Mouse (Mus musculus) telencephalon, adult 2 months (tissue): ENCODE data around the gene Tbc1d30.

Experiments used
- DNase-seq: peaks from one replicate; pipeline ENCODE4 v3.0.0-alpha.2; 2011; ENCODE audit warnings: low read depth, low spot score

Gene Tbc1d30

DNA sequence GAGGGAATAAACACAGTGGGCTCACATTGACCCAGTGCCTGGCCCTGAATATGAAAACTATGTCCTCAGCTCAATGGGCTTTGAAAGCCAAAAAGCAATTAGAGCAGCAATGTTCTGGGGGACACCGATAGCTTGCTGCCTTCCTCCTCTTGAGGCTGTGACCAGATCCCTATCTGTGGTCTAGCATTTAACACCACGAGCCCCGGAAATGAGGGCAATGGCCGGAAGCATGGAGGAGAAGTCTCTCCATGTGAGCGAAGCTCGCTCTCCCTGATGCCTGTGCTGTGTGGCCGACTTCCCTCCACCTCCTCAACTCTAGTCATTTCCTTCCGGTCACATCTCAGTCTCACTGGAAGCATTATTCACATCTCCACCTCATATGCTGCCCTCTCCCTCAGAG, 82.3 kb downstream of the Tbc1d30 start:
- DNase-seq = no peak

DNA sequence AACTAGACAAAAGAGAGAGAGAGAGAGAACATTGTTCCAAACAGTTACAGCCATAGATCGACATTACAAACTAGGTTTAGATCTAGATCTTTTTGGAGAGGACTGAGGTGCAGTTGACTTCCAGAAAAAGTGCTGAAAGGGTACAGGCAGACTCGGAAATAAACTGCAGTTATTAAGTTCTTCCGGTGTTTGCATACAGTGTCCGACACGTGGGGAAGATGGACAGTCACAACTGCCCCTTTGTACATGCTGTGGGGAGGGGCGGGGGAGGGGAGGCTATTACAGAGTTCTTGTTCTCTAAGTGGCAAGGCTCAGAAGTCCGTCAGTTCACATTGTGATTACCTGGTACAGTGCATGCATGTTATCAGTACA, 86.9 kb downstream of the Tbc1d30 start:
- no peak for DNase-seq

DNA sequence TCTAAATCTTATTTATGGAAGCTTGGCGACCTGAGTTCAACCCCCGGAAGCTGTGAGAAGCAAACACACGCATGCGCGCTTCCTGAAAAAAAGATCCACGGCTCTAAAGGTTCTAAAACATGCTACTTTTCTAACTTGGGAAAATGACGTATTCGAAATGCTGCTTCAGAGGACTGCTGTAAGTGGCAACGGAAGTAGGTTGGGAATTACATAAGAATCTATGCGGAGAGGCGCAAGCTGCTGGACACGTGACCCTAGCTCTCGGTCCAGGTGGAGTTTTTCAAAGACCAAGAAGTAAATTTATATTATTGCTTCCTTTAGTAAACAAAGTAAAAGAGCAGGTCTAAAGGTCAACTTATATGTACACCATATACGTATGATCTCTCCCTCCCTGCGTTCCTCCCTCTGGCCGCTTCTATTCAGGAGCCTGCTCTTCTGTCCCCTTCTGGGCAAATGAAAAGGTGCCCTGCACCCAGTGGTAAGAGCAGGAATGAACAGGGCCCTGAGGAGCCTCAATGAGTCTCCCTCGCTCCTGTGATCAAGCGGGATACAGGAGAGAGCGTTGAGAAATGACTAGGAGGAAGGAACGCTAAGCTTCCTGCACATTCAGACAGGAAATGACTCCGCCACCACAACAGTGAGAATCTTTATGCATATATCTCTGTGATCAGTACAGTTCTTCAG, 87.4 kb downstream of the Tbc1d30 start:
- DNase-seq = peak; percentile 84

DNA sequence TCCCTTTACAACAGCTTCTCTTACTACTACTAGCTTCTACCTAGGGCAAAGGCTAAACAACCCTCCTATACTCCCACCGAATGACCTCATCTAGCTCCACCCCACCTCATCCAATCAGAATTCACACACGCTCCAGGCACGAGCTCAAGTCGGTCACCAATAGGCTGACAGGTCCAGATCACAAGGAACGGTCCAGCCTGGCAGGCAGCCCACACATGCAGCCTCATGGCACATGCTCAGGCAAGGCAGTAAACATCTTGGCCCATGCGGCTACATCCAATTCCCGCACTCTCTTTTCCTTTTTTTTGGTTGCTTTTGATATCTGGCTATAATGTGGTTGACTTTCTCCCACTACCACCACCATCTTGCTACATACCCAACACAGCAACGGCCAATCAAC, 88.9 kb downstream of the Tbc1d30 start:
- DNase-seq = no peak

DNA sequence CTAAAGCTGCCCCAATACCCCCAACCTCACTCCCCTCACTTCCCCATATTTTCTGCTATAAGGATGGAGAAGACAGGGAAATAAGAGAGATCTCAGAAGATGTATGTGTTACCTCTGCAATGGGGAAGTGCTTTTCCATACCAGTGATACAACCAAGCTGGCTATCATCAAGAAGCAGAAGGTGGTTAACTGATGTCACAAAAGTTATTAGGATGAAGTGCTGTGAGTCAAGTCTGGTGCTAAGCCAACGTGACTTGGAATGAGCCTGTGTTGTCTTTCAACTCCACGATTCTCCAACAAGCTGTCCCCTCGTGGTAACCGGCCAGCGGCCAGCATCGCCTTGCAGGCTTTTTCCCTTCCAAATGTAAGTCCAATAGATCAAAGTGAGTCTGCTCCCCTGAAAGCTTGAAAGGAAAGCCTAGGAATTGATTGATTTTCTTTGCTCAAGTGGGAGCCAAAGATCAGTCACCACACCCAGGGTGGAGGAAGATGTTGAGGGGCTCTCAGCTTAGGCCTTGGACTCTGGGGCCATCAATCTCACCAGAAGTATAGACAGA, 90.0 kb downstream of the Tbc1d30 start:
- no peak for DNase-seq

DNA sequence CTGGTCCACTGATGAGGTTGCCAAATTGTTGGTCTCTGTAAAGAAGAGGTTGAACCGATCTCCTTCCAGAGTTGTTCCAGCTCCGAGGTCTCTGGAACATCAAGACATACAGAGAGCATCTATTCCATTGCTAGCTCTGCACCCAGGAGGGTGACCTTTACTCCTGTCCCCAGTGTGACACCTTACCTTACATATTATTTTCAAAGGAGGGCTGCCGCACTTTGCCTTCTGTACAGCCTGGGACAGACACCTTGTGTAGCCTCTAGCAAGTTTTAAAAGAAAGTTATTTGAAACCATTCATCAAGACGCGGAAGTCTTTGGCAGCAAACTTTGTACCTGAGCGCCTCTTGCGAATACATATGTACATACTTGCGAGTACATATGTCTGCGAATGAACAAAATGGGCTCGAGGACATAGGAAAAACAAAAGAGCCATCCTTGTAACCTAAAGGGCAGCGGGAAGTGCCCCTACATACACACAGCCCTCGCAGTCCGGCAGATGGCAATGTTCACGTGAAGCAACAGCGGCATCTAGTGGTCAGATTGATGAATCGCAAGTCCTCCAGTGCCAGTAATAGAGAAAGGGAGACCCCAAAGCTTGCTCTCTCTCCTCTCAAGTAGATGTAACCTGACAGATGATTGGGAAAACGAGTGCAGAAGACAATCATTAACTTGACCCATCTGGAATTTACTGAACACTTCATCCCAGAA, 94.8 kb downstream of the Tbc1d30 start:
- no peak for DNase-seq

DNA sequence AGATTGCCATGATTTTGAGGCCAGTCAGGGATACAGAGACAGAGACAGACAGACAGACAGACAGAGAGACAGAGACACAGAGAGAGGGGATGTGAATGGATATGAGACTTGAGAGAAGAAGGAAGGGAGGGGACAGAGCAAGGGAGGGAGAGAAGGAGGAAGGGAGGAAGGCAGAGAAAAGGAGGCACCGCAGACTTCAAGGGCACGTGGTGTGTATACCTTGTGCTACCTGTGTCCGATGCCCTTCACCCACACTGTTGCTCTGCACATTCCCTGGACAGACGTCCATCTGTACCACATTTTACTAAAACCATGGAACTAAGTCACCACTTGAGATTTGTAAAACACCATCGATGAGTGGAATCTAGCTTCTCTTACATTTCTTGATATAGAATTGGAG, 95.6 kb downstream of the Tbc1d30 start:
- DNase-seq = no peak

DNA sequence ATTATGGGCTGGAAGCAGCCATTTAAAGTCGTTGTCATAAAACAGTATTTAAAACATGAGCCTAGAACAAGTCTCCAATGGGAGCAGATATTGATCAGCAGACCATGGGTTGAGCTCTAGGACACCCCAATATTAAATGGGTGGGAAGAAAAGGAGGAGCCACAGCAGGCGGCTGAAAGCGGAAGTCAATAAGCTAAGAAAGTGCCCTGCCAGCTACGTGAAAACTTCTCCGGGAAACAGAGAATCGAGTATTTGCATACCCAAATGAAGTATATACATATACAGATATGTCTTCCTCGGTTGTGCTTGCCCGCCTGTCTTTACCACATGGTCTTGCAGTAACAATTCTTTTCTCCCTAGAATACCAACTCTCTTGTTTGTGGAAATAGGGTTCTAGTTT, 96.7 kb downstream of the Tbc1d30 start:
- no peak for DNase-seq

DNA sequence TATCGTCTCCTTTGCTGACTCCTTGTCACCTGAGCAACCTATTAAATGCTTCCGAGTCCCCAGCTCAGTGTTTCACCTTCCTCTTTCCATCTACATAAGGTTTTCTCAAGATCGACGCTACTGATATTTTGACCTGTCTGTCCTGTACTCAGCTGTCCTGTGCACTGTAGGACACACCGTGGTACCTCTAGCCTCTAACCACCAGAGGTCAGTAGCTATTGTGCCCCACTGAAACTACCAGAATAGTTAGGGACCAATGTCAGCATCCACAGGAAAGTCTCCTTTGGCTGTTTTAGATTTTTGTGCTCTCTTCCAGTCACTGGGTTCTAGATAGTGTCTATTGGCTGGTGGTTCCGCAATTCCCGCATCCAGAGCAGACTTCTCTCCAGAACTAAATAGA, 98.3 kb downstream of the Tbc1d30 start:
- DNase-seq = no peak

DNA sequence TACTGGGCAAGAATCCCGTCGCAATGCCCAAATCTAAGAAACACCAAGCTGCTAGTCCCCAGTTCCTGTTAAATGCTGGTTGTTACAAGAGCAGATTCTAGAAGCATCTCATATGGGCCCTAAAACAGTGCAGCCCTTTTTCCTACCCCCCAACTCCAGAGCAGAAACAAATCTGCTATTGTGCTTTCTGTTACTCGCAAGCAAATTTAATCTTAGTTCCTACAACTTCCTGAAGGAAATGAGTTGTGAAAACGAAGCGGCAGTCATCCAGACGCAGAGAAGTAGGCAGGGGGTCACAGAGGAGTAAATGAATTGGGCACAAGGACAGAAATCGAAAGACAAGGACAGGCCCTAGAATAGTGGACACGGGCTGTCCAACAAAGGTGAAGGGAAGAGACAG, 99.9 kb downstream of the Tbc1d30 start:
- no peak for DNase-seq

DNA sequence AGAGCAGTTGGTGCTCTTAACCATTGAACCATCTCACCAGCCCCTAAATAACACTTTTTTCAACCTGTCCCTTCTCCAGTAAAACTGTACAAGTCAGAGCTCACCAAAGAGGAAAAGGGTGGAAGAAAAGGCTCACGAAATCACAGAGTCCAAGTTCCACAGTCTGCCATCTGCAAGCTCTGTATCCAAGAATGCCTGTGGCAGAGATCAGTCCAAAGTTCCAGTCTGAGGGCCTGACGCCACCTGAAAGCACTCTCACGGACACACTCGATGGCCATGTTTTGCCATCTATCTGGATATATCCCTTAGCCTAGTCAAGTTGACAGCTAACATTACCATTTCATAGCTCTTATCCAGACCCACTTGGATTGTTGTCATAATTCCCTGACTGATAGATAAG, 101.3 kb downstream of the Tbc1d30 start:
- DNase-seq = no peak

DNA sequence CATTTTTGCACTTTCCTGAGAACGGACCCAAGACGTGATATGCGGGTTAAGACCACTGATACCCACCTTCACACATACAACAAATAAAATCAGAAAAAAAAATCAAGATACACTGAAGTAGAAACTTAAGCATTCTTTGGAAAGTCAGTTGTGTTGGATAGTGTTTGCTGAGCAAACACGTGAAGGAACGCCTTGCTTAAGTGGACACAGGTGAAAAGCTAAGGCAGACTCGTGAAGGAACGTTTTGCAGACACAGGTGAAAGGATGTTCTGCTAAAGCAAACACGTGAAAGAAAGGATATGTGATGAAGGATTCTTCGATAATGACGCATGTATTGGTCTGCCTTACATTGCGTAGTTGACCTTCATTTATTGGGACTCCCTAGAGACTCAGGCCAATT, 103.5 kb downstream of the Tbc1d30 start:
- no peak for DNase-seq

DNA sequence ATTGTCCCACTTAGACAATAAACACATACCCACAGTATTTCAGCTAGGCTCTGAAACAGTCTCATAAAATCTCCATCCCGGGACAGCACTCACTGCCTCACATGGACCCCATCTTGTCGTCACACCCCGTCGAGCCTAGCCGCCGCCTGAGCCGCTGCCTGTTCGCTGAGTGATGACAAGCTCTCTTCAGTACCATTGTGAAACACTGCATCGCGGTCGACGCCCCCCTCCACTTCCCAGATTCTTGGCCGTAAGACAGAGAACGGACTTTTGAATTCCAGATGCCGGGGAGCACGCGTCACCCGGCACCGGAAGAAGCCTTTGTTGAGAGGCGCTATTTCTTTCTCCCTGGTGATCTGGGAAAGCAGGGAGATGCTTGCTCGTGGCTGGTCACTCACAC, 104.1 kb downstream of the Tbc1d30 start:
- DNase-seq = no peak

DNA sequence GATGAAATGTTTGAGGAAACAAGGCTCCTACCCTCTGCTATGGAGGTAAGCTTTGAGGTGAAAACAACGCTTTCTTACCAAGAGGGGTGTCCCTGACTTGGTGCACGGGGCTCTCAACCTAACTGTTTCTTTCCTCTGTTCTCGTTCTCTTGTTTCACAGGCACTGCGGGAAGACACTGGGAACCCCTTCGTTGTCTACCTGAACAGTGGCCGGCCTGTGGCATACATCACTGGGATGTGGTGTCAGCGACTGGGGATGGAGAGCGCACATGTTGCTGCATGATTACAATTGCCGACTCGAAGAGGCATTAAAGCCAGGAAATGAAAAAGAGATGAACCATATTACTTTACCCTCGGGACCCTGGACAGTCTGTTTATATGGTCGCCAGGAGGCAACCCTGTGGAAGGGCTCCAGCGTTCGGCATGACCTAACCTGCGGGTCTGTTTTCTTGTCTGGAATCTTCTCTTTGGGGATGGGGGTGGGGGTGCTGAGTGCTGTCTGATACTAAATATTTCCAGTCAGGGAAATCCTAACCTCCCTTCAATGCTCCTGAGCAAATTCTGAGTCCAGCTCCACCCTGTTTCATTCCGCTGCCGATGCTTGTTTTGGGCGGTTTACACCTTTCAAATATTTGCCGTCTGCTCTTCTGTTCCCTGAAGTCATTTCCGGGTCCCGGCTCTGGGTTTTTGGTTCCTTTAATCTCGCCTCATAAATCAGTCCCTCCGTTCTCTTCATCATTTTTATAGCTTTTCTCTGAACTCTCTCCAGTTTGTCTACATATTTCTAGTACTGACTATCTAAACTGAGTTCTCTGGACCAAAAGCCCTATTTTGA, 107.5 kb downstream of the Tbc1d30 start:
- DNase-seq = no peak

DNA sequence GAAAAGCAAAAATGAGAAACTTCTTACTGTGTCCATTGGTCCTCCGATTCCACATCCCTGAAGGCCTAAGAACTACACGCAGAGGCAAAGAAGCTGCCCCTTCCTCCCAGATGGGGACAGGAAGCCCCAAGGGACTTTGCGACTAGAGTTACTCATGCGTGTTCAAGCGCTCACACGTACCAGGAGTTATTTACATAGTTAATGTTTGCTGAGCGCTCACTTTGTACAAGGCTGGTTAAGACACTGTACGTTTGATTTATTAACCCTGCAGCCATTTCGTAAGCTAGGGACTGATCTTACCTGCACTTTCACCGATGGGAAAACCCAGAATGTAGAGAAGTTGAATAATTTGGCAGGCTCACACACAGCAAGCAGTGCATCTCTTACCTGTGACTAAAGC, 108.5 kb downstream of the Tbc1d30 start:
- no peak for DNase-seq

DNA sequence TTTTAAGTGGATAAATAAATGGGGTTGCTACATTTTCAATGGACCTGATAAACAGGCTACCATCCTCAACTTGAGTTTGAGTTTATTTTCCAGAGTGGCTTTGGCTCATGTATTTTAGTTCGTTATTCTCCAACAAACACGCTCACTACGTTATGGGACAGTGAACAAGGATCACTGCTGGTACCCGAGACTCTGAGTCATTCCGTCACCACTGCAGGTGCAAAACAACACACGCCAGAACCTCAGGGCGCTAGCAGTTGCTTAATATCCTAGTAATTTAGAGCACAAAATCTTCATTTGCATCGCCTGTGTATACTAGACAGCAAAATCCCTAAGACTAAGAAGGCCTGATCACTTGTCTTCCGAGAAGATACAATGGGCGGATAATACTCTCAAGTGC, 112.0 kb downstream of the Tbc1d30 start:
- no peak for DNase-seq

DNA sequence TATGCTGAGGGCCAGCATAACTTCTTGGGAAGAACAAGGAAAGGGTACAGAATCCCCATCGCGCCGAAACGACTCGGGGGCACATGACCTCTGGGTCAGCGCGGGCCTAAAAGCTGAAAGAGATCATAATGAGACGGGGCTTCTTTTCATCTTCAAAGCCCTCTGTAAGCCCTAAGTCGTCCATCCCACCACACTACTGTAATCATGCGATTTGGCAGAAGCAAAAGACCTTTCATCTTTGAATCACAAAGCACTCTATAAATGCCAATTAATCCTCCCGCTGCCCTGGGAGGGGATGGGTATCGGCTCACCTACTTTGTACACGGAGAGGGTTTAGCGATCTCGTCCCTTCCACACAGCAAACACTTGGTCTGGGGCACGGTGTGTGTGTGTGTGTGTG, 112.5 kb downstream of the Tbc1d30 start:
- no peak for DNase-seq

DNA sequence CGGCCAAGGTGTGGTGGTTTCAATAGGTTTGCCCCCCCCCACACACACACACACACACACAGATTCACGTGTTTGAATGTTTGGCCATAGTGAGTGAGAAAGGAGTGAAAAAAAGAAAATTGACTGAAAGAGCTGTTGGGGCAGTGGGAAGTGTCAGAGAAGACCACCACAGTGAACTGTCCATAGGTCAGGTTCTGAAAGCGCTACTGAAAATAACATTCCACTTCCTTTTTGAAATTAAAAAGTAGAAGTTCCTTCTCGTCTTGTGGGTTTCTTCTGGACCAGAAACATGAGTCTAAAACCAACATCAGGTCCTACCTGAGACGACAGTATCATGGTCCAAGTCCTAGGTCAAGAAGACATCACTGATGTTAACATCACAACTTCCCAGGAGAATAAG, 113.7 kb downstream of the Tbc1d30 start:
- DNase-seq = no peak

DNA sequence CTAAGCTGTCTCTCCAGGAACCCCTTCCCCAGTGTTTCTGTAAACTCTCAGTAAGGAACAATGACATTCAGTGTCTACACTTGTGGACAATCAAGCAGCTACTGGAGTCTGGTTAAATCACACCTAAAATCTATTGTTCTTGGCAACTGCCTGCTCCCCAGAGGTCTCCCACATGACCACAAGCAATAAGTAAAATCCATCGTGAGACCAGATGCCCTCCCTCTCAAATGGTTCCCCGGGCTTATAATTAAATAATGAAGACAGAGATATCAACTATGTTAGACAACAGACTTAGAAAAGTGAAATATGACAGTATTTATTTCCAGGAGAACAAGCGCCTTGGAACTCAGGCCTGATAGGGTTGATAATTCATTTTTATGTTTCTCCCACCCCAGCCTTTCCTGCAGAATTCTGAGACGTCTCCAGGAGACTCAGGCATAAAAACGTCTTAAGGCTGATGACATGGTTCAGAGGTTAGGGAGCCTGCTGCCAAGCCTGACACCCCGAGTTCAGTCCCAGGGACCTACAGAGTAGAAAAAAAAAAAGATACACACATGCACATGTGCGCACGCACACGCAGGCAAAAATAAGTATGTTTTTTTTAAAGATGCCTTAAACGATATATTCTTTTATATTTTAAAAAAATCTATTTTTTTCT, 115.8 kb downstream of the Tbc1d30 start:
- no peak for DNase-seq

DNA sequence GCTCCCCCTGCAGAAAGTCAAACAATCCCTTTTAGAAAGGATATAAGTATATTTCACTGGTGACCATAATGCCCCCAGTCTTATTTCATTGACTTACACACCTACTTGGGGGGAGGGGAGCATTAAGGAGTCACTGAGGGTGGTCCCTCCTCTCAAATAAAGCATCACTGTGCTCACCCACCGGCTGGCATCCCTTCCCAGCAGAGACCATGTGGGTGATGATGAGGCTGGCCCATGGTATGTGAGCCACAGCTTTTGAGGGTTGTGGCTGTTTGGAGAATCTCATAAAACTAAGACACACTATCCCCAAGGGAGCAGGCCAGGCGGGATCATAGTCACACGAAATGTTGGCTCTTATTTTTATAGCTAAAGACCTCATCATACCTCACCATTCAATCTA, 116.6 kb downstream of the Tbc1d30 start:
- DNase-seq = no peak

DNA sequence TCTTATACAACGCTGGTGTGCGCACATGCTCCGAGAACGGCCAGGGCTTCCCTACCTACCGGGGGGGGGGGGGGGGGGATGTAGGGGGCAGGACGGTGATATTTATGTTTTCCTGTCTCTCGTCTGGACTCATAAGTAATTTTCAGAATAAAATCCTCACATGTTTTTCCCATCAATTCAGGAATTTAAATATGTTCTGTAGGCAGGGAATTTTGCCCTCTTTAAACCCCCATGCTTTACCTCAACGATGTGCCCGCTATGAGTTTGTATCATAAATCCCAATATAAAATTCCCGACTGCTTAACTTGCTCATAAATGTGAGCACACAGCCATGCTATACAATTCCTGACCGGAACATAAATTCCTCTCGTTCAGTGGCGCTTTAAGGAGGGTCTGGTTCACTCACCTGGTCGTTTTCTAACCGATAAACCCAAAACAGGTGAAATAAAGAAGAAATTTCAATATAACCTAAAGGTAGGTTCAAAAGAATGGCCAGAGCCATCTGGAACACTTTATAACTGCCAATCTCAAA, 122.6 kb downstream of the Tbc1d30 start:
- DNase-seq = no peak

DNA sequence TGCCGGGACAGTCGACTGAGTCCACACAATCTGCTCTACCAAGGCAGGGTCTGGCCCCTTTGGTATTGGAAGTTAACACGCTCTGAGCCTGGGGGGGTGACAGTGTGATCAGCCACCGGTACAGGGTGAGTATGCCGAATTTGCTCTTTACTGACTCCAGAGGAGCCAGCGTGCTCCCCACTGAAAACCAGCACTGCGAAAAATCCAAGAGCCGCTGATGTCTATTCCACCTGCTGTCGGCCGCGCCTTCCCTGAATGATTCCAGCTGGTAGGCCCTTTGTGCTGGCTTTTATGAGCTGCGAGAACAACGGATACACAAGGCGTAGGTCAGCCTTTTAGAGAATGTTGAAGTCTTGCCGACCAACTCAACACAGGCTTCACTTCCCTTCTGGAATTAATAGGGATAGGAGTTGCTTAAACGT, 123.1 kb downstream of the Tbc1d30 start:
- no peak for DNase-seq
